Mouse (Mus musculus): ENCODE data around the gene Nol10.

Nol10 gene

GRCm38 (mm10) chr12:17348048-17349036, at the start of gene Nol10:
TSS of gene Nol10 (plus strand) at chr12:17348458.
- peak; percentile 90 for DNase-seq

DNA sequence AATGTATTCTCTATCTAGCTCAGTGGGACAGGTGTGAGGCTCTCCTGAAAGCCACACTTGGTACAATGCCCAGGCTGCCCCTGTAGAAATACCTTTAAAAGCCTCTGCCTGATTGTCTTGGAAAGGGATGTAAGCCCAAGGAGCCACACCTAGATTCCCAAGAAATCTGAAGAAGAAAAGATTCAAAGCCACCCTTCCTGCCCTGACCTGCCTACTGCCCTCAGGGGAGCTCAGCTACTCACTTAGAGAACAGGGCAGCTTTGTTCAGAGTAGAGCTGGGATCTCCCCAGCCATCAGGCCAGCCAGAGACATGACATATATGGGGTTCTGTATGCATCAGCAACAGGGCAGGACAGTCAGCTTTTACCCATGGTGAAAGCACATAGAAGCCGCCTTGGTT, 48.4 kb upstream of the Nol10 start:
- no peak for DNase-seq

- no peak for DNase-seq
Observed at GRCm38 (mm10) chr12:17305445-17305844, 42.8 kb upstream of the Nol10 start.

DNA sequence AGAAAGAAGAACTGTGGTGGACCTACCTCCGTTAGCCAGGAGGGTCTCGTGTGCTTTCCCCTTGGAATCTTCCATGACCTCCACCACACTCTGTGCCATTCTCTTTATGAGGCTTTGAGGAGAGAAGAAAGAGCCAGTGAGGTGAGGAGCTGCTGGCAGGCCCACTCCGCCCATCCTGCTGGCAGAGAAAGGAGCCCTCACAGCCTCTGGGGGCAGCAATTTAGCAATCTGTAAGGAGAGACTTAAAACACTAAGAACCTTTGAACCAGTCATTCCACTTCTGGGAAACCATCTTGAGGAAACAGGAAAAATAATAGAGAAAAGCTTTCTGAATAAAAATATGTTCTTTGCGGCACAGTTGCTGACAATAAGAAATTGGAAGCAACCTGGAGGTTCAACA, 40.0 kb upstream of the Nol10 start:
- DNase-seq = no peak

DNA sequence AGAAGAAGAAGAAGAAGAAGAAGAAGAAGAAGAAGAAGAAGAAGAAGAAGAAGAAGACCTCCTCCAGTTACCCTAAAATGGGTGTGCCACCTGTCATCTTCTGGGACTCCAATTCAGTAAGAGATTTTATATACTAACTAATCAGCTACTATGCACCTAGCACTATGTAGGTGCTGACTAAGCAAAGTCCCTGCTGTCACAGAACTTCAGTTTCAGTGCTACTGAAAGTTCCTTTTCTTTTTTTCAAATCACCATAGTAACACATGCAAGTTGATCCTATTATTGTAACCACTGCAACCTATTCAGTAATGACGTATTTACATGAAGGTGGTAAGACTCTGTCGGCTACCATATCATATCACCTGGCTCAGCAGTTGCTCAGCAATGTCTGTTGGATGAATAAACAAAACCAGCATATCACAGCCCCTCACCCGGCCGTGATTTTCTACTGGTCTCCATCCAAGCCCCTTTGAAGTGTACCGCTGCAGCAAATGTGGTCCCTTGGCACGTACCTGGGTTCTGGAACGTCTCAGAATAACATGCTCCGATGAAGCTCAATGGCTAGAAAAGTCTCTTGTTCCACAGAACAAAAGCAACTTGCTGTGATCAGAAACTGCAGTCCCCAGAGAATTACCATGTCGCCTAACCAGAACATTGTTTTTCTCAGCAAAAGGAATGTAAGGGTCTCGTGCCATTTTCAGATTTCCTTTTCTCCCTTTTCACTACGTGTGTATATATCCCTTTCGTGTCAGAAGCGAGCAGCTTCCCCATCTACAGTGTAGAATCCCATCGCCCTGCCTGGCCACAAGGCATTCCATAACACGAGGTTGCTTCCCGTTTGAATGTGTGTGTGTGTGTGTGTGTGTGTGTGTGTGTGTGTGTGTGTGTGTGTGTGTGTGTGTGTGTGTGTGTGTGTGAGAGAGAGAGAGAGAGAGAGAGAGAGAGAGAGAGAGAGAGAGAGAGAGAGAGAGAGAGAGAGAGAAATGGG, 37.1 kb upstream of the Nol10 start:
- DNase-seq = no peak

- no peak for DNase-seq
Observed at GRCm38 (mm10) chr12:17316096-17316495, 32.2 kb upstream of the Nol10 start.

DNA sequence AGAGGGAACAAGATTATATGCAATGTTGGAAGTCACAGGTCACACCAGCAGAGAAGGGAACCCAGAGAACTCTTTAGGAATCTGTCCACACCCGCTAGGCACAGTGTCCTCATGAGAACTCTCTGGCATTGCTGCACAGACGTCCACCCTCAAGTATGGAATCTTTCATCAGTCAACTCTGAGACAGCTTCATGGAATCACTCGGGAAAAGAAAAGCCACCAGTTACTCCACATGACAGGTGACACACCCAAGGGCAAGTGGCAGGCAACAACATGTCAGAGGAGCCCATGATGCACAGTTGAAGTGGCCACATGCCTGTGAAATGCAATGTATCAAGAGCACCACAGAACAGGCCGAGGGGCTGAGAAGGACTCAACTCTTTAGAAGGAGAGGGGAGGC, 30.3 kb upstream of the Nol10 start:
- no peak for DNase-seq

GRCm38 (mm10) chr12:17318453-17318852, 29.8 kb upstream of the Nol10 start:
- no peak for DNase-seq

DNA sequence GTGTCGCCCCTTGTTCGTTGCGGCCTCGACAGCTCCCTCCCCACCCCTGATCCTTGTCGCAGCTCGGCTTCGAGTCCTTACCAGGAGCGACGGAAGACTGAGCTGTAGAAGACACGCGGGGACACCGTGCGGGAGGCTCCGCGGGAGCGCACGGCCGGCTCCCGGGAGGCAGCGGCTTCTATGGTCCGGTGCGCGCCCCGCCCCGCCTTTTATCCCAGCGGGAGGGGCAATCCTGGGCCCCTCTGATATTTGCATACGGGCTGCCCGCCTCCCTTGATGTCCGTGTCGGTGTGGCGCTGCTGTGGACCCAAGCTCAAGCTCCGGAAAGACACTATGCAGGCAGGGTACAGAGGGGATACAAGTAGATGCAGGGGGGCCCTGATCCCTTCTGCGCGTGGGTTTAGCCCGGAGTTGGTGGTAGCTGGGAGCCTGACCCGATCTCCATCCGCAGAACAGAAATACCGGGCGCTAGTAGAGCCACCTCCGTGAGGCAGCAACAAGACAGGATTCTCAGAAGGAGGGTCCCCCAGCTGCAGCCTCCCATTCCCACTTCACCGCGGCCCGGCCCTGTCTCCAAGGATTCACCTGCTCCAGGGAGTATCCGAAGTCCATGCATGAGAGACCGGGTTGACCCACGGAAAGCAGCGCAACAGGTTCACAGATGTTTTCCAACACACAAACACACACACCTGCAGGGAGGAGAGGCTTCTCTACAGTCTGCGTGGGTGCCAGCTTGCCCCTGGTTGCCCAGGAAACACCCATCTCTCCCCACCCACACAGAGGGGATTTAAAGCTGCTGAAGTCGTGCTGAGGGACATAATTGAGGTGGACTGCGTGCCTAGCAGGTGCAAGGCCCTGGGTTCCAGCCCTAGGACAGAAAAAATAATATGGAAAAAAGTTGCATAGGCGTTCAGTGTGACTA, 23.4 kb upstream of the Nol10 start:
- peak; percentile 28 for DNase-seq

DNA sequence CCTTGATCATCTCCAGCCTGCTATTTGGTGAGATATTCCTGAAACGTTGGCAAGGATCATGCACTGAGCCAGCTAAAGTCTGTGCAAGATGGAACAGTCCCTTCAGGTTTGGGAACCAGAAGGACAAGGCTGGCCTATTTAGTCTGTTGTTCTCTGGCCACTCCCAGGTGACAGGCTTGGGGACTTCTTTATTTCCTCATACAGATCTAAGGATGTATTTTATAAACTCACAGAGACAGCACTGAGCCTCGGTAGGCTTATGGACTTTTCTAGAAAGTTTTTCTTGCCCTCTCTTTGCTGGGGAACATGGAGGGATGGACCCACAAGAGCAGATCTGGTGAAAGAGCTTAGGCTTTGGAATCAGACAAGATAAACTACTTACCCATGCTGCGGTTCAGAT, 19.0 kb upstream of the Nol10 start, which contains the start of gene Atp6v1c2:
Atp6v1c2 (minus strand) TSS at position 101 of the 400 bp plus-strand sequence.
- DNase-seq = no peak

DNA sequence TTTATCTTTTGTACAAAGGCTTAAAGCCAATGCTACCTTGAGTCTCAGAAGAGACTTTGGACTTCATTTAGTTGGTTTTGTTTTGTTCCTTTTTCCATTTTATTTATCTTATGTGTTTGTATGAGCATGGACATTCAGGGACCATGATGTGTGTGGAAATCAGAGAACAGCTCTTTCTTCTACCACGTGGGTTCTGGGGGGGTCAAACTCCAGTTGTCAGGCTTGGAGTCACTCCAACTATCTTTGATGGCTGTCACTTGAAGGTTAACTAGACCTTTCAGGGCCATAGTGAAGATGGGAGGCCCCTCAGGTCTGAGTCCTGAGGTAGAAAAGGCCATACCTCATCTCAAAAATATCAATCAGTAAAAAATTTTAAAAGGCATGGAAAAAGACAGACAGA, 14.8 kb upstream of the Nol10 start:
- no peak for DNase-seq

- no peak for DNase-seq
Observed at GRCm38 (mm10) chr12:17338338-17338737, 9.9 kb upstream of the Nol10 start.

- DNase-seq = no peak
Observed at GRCm38 (mm10) chr12:17339114-17339905, 8.9 kb upstream of the Nol10 start.

GRCm38 (mm10) chr12:17347327-17348047, 771 bp upstream of the Nol10 start:
- DNase-seq = no peak

GRCm38 (mm10) chr12:17350106-17350505, 1.8 kb downstream of the Nol10 start:
- DNase-seq = no peak

- DNase-seq = no peak
Observed at GRCm38 (mm10) chr12:17356853-17357252, 8.6 kb downstream of the Nol10 start.

DNA sequence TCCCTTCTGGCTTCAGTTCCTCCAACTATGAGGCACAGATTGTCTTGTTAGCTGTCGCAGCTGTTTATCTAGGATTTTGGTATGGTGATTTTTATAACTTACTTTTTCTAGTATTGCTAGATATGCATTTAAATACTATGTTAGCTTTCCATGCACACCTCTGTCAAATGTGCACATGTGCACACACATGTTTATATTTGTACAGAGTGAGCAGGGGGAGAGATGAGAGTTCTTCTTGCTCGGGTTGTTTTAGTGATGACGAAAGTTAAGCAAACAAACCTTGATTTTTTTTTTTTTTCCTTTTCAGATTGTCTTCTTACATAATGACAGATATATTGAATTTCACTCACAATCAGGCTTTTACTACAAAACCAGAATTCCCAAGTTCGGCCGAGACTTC, 9.5 kb downstream of the Nol10 start:
- no peak for DNase-seq

DNA sequence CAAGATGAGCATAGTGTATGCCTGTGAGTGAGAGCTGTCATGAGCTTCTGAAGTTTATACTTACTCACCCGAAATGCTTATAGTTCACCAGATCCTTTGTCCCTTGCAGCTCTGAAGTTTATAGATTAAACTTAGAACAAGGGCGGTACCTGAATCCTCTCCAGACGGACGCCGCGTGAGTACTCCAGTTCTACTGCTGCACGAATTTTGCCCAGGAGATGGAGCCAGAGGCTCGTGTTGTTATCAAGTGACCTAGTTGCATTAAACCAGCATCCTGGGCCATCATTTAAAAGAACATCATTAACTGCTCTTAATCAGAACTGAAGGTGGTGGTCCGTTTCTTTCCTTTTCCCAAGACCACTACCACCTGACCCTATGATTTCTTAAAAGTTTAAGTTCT, 10.7 kb downstream of the Nol10 start:
- no peak for DNase-seq

DNA sequence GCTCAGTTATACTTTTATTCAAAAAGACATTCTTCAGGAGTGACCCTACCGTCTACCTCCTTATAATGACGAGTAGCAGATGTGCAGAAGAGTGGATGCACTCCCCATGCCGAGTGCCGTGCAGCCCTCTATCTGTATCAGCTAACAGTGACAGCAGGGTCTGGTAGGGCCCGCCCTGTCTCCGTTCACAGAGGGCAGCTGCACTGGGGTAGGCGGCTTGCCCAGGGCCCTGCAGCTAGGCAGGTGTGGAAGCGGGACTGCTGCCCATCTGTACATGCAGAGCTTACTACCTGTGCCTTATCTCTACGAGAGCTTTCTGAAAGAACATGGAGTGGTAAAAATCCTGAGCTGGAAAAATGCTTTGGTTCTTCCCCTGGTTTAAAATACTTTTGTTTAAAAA, 11.8 kb downstream of the Nol10 start:
- DNase-seq = no peak

DNA sequence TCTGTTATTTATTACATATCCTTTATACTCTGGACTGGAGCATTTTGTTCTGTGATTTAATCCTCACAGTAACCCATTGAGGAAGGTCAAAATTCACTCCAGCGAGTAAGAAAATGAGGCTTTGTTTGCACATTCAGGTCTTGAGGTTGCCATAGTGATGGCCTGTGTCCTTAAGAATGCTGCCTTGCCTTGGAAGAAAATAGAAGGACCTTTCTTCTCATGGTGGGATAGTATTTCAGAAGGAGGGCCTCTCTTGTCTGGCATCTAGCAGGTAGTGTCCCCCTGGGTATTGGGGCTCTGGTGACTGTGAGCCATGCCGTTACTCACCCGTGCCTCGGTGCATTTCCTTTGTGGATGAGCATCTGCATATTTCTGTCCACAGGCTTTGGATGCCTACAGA, 12.4 kb downstream of the Nol10 start:
- no peak for DNase-seq

DNA sequence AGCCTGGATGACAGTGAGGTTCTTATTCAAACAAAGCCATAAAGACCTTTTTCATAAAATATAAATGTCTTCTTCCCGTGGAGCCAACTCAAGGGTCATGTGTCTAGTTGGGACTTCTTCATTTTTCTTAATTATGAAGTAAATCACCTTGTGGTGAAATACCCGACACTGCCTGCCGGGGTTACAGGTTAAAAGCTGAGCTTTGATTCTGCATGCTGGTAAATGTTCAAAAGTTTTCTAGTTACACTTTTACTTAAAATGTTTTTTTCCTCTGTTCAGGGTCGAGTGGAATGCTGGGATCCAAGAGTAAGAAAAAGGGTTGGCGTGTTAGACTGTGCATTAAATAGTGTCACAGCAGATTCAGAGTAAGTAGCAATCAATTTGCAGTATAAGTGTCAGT, 14.1 kb downstream of the Nol10 start:
- DNase-seq = no peak

All from right cerebral cortex, postnatal 25 days (tissue).